Comparison of ENCODE assay signal across 35 mouse cellular contexts in genomic region chr11:50845951-50846350, GRCm38 (mm10). TPM values are rescaled to one million over a fixed set of nuclear protein-coding genes. Genes with fewer than 3 reads are reported as not detected.
"Had no signal": no experiment of that assay in that cellular context is flagged by ENCODE, and none has a peak within 500 bp of the region (broad histone marks: within the 10 kb centered on the region; RNA-seq: fewer than 3 reads in every experiment).

No protein-coding gene starts in this region.

- H3K9me3 ChIP-seq: forebrain, embryonic 10.5 days; forebrain, embryonic 13.5 days; forebrain, embryonic 15.5 days had no signal

- H3K9ac ChIP-seq: embryonic facial prominence, embryonic 12.5 days; embryonic facial prominence, embryonic 13.5 days; embryonic facial prominence, embryonic 15.5 days; forebrain, embryonic 12.5 days; forebrain, embryonic 13.5 days; forebrain, embryonic 15.5 days; forebrain, postnatal 0 days had no signal

- ATAC-seq: forebrain, embryonic 13.5 days; forebrain, embryonic 14.5 days; forebrain, embryonic 15.5 days; forebrain, embryonic 16.5 days; forebrain, postnatal 0 days had no signal

- H3K4me2 ChIP-seq: embryonic facial prominence, embryonic 12.5 days; embryonic facial prominence, embryonic 13.5 days; embryonic facial prominence, embryonic 15.5 days; forebrain, embryonic 12.5 days; forebrain, embryonic 13.5 days; forebrain, embryonic 15.5 days had no signal

- H3K36me3 ChIP-seq: embryonic facial prominence, embryonic 10.5 days; embryonic facial prominence, embryonic 12.5 days; embryonic facial prominence, embryonic 13.5 days; embryonic facial prominence, embryonic 15.5 days; forebrain, embryonic 10.5 days; forebrain, embryonic 12.5 days; forebrain, embryonic 15.5 days had no signal

- H3K4me3 ChIP-seq: embryonic facial prominence, embryonic 10.5 days; embryonic facial prominence, embryonic 12.5 days; embryonic facial prominence, embryonic 13.5 days; embryonic facial prominence, embryonic 15.5 days; erythroblast, embryonic 14.5 days; forebrain, embryonic 10.5 days; forebrain, embryonic 12.5 days; forebrain, embryonic 13.5 days; forebrain, embryonic 15.5 days; gastrocnemius, adult 2 months; heart, adult 2 months had no signal

- H3K27ac ChIP-seq: embryonic facial prominence, embryonic 10.5 days; embryonic facial prominence, embryonic 12.5 days; embryonic facial prominence, embryonic 13.5 days; embryonic facial prominence, embryonic 15.5 days; forebrain, embryonic 10.5 days; forebrain, embryonic 12.5 days; forebrain, embryonic 13.5 days; forebrain, embryonic 15.5 days; gastrocnemius, adult 2 months; heart, adult 2 months had no signal

- DNase-seq: cerebellum, adult 9-11 months; cerebellum, postnatal 10 days; cerebellum, postnatal 14 days; cerebellum, postnatal 25 days; cerebellum, postnatal 36 days; embryo, embryonic 11 days; forebrain, postnatal 0 days; gastrocnemius, adult 2 months; gastrocnemius, postnatal 10 days; gastrocnemius, postnatal 14 days; gastrocnemius, postnatal 25 days; gastrocnemius, postnatal 36 days; heart, adult 18-20 months; heart, adult 2 months had no signal

RNA-seq across cellular contexts. Expression of gene Grm6, which starts 4.5 kb away (rescaled TPM):
- total RNA-seq: common myeloid progenitor, adult 5-6 weeks; forebrain, postnatal 0 days; gastrocnemius, adult 18-20 months; gastrocnemius, adult 2 months; gastrocnemius, adult 8-10 months; gastrocnemius, postnatal 10 days; gastrocnemius, postnatal 14 days; gastrocnemius, postnatal 25 days; gastrocnemius, postnatal 36 days; gastrocnemius, postnatal 4 days; granulocyte monocyte progenitor cell, adult 5-6 weeks; heart, adult 8-10 months had no signal
- polyA plus RNA-seq: cortical plate, adult 2 months; embryonic facial prominence, embryonic 10.5 days; embryonic facial prominence, embryonic 11.5 days; embryonic facial prominence, embryonic 12.5 days; embryonic facial prominence, embryonic 13.5 days; erythroblast, embryonic 14.5 days; forebrain, embryonic 10.5 days; forebrain, embryonic 11.5 days; forebrain, embryonic 12.5 days; forebrain, embryonic 13.5 days; forebrain, embryonic 14.5 days; forebrain, embryonic 15.5 days; forebrain, embryonic 16.5 days; forebrain, postnatal 0 days; frontal cortex, adult 2 months had no signal

RNA-seq across cellular contexts. Expression of gene Zfp879, which starts 4.6 kb away (rescaled TPM):
- polyA plus RNA-seq: erythroblast, embryonic 14.5 days had no signal

RNA-seq across cellular contexts. Expression of gene Zfp354c, which starts 18.4 kb away (rescaled TPM):
- polyA plus RNA-seq: erythroblast, embryonic 14.5 days had no signal

RNA-seq across cellular contexts. Expression of gene Zfp454, which starts 41.5 kb away (rescaled TPM):
- total RNA-seq: common myeloid progenitor, adult 5-6 weeks; granulocyte monocyte progenitor cell, adult 5-6 weeks had no signal
- polyA plus RNA-seq: erythroblast, embryonic 14.5 days had no signal
